Mouse (Mus musculus): ENCODE measurements around the gene Prrg4.
A peak's percentile ranks its signal among the peaks of the same experiment; 100 is the strongest.
"Not testable (repeated sequence)": the region's sequence is repeated elsewhere in the genome, so short reads cannot be mapped to it uniquely, and the experiment has no call there.

The Prrg4 gene

DNA sequence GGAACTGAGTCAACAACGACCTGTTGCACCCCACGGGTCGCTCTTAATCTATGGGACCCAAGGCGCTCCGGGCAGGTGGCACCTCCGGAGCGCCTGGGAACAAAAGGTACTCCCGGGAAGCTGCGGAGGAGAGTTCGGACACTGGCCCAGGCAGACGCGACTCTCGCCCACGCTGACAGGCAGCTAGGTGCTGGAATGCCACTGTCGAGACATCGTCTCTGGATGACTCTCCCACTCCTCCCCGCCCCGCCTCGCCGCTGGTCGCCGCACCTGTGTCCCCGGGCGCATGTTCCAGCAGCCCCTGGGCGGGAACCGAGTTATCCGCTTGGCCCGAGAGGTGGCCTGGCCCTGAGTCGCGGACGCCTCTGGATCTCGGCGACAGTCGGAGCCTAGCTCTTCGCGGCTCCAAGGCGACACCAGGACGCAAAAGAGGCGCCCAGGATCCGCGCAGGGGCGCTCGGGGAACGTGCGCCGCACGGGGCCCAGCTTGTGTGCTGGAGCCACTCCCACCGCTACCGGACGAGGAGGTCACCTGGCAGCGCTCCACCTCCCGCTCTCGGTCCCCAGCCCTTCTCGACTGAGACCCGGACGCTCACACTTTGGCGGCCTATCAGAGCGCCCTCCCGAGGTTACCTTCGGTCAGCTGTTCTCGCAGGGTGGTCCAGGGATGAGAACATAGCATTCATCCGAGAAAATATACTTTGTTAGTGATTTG is at the start of gene Prrg4:
Prrg4 (minus strand) TSS at position 601 of the 715 bp plus-strand sequence.
- DNase-seq (ENCODE audit: low spot score in 2 of 2) = peak; percentile 7 to 30

DNA sequence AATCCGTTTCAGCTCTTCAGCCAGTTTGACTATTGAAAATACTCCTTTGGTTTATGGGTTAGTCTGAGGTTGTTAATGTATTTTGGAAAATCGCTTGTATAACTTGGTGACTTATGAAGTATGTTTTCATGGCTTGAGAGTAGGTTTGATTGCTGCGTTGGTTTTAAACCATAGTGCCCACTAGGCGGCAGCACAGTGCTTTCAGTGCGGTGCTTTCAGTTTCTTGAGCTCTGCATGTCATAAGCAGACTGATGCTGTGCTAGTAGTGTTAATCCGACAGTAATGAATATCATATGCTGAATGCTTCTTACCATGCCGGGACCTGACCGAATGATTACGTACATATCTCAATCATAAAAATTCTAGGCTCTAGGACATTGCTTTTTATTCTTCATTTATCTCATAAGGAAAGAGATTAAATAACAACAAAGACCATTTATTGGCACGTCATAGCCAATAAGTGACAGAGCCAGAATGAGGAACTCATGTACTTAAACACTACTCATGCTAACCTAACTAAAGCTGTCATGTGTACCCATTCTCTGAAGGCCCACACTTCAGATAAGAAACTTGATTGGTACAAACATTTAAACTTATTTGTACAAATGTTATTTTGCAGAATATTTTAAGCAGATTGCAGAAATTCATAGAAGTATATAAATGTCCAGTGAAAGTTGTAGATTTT is 38.3 kb upstream of the Prrg4 start:
- peak; percentile 42 to 80 for DNase-seq (ENCODE audit: low spot score in 2 of 2)

DNA sequence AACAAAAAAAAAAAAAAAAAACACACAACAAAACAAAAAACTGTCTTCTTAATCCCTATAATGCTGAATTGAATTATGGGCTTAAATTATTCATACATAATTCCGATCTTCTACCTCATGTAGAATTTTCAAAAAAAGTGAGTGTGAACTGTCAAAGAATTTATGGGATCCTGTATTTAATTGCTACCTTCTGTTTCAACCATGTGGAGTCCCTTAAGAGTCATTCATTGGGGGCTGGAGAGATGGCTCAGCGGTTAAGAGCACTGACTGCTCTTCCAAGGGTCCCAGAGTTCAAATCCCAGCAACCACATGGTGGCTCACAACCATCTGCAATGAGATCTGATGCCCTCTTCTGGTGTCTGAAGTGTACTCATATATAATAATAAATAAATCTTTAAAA is 37.7 kb upstream of the Prrg4 start:
- DNase-seq (ENCODE audit: low spot score in 2 of 2) = not testable (repeated sequence)

DNA sequence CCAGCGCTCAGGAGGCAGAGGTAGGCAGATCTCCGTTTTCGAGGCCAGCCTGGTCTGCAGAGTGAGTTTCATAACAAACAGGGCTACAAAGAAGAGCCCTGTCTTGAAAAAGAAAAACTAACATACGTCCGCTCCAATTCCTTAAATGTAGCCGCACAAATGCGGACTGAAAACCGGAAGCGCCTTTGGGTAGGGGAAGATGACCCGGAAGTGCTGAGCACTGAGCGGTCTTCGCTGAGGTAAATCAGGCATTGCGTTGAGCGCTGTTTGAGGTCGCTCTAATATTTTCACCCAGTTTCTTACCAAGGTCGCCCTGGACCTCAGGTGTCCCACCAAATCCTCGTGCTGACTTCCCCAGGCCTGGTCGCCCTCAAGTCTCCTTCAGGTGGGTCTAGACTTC is 36.4 kb upstream of the Prrg4 start:
- no peak for DNase-seq (ENCODE audit: low spot score in 2 of 2)

DNA sequence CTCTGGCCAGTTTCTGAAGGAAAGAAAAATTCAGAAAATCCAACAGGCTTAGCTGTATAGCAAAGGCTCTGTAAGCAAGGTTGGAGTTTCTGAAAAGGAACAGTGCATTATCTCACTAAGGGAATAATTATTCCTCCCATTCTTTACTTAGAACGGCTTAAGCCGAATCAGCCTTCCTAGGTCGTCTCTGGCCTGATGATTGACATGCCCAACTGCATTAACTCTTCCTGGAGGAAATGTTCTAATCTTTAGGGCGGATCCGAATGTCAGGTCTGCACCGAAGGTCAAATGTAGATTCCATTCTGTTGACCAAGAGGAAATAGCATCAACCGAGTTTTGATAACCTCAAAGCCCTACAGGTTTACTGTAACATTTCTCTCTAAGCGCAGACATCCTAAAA is 29.1 kb upstream of the Prrg4 start:
- no peak for DNase-seq (ENCODE audit: low spot score in 2 of 2)

DNA sequence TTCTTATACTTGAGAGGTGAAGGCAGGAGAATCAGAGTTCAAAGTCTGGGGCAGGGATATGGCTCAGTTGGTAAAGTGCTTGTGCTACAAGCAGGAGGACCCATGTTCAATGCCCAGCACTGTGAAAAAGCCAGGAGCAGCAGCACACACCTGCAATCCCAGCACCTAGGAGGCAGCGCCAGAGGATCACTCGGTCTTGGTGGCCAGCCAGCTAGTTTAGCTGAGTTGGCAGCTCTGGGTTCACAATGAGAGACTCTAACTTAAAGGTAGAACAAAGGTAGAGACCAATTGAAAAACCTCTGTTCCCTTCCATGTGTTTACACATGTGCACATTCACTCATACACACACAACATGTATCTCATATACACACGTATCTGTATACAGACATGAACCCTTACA is 19.4 kb upstream of the Prrg4 start:
- DNase-seq (ENCODE audit: low spot score in 2 of 2) = no peak

DNA sequence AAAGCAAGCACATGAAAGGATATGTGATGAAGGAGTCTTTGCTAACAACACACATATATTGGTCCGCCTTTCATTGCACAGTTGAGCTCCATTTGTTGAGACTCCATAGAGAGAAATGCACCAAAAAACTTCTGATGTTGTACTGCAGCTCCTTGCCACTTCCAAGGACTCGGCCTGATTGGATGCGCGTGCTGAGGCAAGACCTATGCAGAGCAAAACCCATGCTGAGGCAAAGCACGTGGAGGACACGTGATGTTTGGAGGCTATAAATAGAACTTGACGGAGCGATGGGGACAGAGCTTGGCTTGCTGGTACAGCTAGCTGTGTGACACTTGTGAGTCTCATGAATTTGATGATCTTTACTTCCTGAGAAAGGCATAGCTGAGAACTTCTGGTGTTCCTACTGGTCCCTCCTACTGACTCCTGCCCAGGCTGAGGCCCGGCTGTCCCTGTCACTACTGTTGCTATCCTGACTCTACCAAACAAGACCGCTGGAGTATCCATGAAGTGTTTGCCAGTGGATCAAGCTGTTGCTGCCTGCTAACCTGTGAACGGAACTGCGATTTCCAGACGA is 17.7 kb upstream of the Prrg4 start, which contains the start of gene Ccdc73:
Ccdc73 (plus strand) TSS at position 524 of the 574 bp plus-strand sequence.
- DNase-seq (ENCODE audit: low spot score in 2 of 2) = no peak

DNA sequence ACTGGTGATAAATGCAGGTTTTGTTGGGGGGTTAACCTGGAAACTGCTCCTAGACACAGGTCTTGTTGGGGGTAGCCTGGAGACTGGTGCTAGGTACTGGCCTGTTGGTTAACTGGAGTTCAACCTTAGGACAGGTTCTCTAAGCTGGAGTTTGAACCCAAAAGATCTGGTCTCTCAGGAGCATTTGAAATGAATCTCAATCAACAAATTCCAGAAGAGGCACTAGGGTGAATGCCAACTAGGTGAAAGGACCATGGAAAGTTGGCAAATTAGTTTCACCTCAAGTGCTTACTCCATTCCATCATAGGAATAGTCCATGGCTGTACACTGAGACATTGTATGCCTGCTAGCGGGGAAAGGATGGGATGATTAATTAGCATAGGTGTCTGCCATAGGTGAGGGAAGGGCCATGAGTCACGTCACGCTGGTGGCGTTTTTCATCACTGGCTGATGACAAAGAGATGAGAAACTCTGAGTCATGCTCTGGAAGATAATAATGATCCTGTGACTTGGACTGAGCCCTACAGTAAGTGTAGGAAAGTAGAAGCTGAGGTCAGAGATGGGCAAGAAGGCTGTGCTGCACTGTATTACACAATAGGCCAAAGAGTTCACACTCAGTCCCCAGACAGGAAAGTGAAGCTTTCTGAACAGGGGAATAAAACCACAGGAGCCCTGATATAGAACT is 14.6 kb upstream of the Prrg4 start:
- DNase-seq (ENCODE audit: low spot score in 2 of 2) = no peak

DNA sequence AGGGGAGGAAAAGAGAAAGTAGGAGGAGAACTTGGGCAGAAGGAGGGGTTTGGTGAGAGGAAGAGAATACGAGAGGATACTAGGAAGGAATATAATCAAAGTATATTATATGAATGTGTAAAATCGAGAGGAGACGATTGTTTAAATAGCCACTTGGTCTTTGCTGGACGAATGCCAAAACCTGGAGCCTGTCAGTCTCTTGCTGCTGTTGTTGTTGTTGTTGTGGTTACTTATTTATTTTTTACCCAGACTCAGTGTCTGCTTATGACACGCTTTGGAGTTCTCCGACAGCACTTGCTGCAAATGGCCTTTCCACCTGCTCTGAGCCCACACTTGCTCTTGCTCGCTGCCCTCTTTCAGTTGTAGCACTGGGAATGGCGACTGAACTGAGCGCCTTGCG is 10.8 kb upstream of the Prrg4 start:
- DNase-seq (ENCODE audit: low spot score in 2 of 2) = no peak

DNA sequence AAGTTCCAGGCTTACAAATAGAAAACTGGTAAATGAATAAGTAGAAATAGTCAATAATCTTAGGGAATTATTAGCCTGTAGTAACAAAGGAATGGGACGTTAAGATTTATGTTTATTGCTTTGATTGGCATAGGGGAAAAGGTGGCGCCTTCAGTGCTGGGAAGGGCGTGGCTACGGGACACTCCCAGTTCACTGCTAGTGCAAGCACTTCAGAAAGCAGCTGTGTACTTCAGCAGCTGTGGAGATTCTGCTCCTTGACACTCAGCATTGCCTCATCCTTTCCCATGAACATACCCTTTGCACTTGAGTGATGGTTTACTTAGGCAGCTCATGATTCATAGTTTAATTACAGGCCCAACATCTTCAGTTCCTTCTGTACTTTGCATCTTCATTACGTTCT is 9.4 kb upstream of the Prrg4 start:
- no peak for DNase-seq (ENCODE audit: low spot score in 2 of 2)

DNA sequence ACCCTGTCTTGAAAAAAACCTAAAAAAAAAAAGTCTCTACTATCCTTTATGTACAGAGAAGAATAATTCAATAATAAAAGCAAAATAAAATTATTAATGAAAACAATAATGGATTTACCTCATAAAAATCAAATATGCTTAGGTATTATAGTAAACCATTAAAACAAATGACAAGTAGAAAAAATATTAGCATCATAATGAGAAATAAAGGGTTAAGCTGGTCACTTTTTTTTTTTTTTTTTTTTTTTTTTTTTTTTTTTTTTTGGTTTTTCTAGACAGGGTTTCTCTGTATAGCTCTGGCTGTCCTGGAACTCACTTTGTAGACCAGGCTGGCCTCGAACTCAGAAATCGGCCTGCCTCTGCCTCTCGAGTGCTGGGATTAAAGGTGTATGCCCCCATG is 8.4 kb upstream of the Prrg4 start:
- not testable (repeated sequence) for DNase-seq (ENCODE audit: low spot score in 2 of 2)

DNA sequence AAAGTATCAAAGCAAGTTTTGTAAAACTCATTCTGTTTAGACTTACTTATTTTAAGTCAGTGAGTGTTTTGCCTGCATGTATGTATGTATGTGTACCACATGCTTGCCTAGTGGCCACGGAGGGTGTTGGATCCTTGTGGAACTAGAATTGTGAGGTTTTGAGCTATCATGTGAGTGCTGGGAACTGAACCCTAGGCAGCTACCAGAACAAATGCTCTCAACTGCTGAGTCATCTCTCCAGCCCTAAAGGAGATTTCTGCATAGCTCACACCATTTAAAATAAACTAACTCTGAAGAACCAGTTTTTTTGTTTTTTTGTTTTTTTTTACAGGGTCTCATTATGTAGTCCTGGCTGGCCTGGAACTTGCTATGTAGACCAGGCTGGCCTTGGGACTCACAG is 6.5 kb upstream of the Prrg4 start:
- no peak for DNase-seq (ENCODE audit: low spot score in 2 of 2)

DNA sequence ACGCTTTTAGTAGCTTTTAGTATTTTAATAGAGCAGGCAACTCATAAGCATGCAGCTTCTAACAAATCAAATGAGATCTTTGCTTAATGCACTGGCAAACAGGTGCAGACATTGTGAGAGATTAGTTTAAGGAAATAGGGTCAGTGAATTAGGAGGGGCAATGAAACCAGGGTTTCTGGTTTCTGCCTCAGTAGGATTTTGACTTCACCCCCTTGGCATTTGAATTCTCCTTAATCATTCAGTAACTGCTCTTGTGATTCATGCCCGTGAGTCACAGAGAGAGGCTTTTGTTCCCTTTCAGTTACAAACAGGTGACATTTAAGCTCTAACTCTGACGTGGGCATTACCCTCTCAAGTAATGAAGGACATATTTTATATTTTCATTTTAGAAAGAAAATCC is 6.1 kb upstream of the Prrg4 start:
- DNase-seq (ENCODE audit: low spot score in 2 of 2) = no peak

DNA sequence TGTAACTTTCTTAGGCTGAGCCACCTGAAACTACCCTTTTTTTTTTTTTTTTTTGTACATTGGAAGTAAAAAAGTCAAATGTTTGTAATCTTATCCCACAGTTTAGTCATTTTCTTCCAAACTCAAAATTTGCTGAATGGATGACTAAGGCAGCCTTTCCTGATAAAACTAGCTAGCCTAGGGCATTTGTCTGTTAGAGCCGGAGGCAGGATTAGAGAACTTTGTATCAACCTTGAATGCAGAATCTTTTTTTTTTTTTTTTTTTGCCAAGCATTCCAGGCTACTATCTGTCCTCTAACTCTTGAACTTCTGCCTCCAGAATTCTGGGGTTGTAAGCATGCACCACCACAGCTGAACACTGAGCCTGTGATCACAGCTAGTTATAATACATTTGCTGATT is 5.2 kb upstream of the Prrg4 start:
- DNase-seq (ENCODE audit: low spot score in 2 of 2) = no peak

DNA sequence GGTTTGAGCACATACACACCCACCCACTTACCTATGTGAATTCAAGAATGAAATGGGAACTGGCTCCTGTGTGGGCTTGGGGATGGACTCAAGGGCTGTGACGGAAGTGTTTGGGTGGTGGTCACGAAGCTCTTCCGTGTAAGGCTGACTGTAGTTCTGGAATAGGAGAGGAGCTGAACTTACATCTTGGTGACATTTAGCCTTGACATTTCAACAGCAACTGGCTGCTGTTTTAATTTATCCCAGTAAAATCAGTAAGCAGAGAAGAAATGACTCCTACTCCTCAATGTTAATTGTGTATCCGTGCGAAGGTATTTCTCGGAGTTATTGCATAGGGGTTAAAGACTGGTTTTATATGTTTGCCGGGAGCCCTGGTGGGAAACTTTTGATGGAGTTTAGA is 2.9 kb upstream of the Prrg4 start:
- DNase-seq (ENCODE audit: low spot score in 2 of 2) = no peak

DNA sequence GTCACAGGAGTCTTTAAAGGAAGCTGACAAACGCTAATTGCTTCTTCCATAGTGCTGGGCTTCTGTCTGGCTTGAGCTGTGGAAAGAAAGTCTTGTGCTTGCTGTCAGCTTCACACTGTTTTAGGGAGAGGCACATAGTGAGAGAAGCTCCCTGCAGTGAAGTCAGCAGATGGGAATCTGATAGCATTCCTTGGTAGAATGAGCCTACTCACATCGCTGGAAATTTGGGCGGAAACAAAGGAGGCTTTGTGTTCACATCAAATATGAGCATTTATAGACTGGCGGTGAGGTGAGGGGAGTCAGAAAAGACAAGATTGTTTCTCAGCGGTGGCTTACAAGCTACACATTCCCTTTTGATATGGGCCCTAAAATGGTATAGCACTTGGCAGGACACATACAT is 2.0 kb upstream of the Prrg4 start:
- no peak for DNase-seq (ENCODE audit: low spot score in 2 of 2)

DNA sequence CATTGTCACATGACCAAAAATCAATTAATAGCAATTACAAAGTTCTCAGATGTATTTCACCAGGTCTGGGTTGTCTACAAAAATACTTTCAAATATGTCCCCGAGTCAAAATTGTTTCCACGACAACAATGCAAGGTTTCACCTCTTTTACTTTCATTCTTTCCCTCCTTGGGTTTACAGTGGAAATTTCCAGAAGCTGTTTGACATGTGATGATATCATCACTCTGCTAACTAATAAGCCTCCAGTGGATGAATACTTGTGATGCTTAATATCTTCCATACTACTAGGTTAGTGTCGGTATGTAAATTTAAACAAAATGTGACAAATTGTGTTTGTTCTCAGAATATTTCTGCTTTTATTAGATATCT is 299 bp upstream of the Prrg4 start:
- no peak for DNase-seq (ENCODE audit: low spot score in 2 of 2)

DNA sequence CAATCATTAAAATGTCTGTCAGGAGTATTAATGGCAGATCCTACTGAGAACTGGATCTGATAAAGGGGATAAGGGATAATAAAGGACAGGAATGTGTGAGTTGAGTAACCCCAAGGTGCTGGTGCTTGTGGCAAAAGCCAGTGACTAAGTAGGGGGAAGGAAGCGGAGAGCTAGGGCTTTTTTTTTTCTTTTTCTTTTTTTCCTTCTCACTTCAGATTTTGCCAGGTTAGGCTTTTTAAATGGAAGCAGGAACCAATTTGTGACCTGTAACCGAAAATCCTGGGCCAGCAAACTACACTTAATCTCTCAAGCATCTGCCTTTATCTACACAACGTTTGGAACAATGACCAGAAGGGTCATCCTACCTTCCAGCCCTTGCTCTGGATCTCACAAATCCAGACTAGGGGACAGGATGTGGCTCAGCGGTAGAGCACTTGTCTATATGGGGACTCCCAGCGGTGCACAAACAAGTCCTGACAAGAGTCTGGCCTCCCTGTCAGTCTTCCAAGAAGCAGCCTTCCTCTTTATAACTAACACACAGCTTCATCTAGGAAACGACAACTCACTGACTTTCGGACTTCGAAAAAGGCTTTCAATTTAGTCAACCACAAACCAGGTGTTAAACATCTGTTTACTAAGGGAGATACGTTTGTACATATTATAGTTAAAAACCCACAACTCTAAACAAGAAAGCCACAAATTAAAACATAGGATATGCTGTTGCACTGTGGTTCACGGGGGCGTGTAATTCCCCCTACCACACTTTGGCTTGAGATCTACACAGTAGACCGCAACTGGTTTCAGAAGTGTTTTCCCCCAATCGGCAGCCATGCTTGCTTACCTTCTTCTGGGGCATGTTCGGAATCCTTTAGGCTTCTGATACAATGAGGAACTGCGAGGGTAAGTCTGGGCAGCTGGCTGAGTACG is 1.2 kb downstream of the Prrg4 start:
- DNase-seq (ENCODE audit: low spot score in 2 of 2) = no peak

DNA sequence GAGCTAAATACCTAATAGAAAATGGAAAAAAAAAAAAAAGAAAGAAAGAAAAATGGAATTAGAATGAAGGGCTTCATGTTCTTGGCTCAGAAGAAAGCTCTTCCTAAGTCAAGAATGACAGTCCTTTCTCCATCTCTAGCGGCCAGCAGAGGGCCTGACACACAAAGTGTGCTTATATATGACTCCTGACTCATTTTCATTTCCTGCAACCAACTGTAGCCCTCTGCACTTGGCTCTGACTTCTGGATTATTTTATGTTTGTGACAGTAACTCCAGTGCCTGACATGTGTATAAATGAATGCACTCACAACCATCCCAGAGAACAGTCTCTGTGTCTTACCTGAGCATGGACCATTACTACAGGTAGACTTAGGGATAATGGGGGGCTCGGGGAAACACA is 2.0 kb downstream of the Prrg4 start:
- DNase-seq (ENCODE audit: low spot score in 2 of 2) = no peak

DNA sequence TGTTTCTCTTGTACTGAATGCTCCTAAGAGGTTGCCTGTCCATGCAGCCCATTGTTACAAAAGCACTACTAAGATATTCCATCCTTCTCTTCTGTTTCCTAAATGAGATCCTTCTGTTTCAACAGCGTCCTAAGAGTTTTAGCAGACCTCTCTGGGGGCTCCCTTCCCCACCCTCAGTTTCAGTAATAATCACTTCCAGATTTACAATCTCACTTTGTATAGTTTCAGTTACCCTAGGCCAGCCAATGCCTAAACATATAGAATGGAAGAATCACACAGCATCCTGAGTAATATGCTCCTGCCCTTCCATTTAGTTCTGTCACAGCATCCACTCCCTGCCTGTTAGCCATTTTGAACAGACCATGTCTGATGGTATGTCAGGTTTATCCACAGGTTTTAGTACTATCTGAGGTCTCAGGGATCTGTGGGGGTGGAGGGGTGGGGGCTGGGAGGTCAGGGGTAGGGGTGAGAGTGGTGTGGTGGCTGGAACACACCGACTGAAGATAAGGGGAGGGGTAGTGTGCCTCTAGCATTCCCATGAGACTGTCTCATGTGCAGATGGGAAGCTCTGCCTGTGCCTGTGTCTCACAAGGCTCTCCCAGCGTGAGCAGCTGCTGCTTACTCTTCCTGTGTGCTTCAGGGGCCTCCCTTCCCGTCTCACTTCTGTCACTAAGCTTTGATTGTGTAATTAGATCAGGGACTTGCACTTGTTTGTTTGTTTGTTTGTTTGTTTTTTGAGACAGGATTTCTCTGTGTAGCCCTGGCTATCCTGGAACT is 2.9 kb downstream of the Prrg4 start:
- no peak for DNase-seq (ENCODE audit: low spot score in 2 of 2)

DNA sequence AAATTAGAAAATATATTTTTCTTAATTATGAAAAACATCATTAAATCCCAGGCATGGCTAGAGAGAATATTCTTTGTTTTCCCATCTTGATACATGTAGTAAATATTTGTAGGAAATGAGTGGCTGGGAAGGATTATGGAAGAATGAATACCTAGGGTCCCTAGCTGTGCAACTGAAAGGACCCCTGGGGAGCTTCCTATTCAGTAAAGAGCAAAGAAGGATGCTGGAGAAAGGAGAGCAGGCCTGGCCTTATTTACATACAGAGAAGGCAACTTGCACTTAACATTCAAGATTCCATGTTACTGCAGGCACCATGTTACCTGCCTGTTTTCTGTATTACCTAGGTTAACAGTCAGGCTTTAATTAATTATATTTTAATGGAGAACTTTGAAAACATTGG is 7.1 kb downstream of the Prrg4 start:
- DNase-seq (ENCODE audit: low spot score in 2 of 2) = no peak

Data from frontal cortex, postnatal 14 days (tissue).